Mouse (Mus musculus) bone marrow, adult 2 months (tissue): ENCODE data around the gene Mical2.

ENCODE experiments used
- CTCF ChIP-seq: fragments of 200-500 bp; IDR thresholded peaks from 2 replicates; pipeline ENCODE4 v1.5.1; 2011; ENCODE audit warnings: low read length, control low read depth; ENCODE audit not compliant: control insufficient read depth, insufficient read depth
- POLR2A ChIP-seq: fragments of 200-500 bp; IDR thresholded peaks from 2 replicates; pipeline ENCODE4 v1.6.1; 2011; ENCODE audit warnings: low read depth, mild to moderate bottlenecking, control low read depth, low read length, borderline replicate concordance; ENCODE audit not compliant: control insufficient read depth

DNA sequence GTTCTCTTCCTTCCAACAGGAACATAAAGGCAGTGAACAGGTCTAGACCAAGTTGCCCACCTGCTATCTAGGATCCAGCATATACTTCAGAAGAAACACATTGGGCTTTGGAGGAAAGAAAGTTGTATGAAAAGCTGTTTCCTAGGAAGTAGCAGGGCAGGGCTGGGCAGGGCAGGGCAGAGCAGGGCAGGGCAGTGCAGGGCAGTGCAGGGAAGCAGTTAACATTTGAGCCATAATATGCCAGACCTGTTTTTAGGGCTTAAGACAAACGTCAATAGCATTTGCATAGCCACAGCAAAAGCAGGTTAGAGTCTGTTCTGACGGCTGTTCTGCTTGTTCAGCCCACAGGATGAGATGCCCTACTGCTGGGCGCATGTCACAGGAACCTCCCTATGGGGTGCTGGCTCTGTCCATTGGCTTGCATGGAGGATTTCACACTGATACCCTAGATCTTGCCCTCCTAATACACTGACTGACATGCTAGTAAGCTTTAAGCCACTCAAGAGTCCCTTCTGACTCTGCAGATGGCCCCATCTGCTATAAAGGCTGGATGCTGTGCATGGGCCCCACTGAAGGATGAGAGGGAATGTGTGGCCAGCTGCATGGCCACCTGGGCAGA, 29.7 kb downstream of the Mical2 start:
- no peak for TF ChIP-seq CTCF
- no peak for TF ChIP-seq POLR2A
